Mouse (Mus musculus) bone marrow macrophage, adult 2 months (primary cell): ENCODE measurements around the gene Pdrg1.

ENCODE experiments used
- CTCF ChIP-seq: IDR thresholded peaks from 2 replicates; pipeline ENCODE4 v1.5.1; 2012; ENCODE audit warnings: low read depth, mild to moderate bottlenecking, low read length, moderate library complexity
- POLR2A ChIP-seq: IDR thresholded peaks from 2 replicates; pipeline ENCODE4 v1.6.1; 2012; ENCODE audit warnings: mild to moderate bottlenecking, low read depth, low read length, borderline replicate concordance

DNA sequence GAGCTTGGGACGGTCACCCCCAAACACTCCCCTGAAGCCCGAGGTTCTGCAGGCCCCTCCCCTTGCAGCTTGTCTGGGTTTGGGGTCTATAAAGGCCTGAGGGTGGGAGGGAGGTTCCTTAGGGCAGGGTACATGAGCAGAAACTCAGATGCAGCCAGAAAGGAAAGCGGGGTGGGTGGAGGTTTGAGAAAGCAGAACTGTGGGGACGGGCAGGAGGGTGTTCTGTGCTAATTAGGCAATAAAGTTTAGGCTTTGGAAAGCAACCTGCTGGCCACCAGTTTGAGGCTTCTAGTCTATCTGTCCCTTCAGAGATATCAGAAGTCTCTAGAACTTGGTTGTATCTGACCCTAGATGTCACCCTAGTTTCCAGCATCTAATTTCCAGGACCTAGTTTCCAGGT is 43.1 kb upstream of the Pdrg1 start:
- TF ChIP-seq CTCF (no peak), POLR2A (no peak)
